Mouse (Mus musculus): ENCODE measurements around the gene Gm20388.

DNA sequence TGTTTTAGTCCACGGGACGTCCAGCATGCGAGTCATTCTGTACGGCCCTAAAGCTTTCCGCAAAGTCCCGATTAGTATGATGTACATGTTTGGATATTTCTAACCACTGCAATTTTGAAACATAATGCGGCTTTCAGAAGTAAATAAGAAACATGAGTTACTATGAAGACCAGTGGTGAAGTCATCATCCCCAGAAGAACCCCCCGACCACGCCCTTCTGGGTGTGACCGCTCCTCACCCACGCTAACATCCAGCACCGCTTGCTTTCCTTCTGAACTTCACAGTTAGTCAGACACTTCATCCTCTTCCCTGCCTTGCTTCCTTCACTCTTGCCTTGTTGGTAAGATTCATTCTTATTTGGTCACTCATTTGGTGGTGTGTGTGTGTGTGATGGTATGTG lies 3738.8 kb downstream of the Gm20388 start:
- TF ChIP-seq GATA1 (IDR thresholded peaks at IDR 0.05; ENCODE audit: low read length) (no peak), TAL1 (IDR thresholded peaks at IDR 0.05; ENCODE audit: low read length) (no peak)

All from erythroblast, embryonic 14.5 days (primary cell).